Mouse (Mus musculus) MEL (cell line): ENCODE data around the gene Vpreb2. TPM values are rescaled to one million over a fixed set of nuclear protein-coding genes. Genes with fewer than 3 reads are reported as not detected.

Experiments
- DNase-seq: peaks from one replicate; pipeline ENCODE4 v3.0.0; 2011; ENCODE audit warnings: low read depth, low spot score
- H3K27ac ChIP-seq: 2 replicates; pipeline ENCODE4 v1.5.1; 2012; ENCODE audit warnings: low read depth, mild to moderate bottlenecking, control low read depth, low read length, moderate library complexity; ENCODE audit not compliant: control insufficient read depth
- H3K27me3 ChIP-seq, 2 experiments: fragments of 150-350 bp in 1 of 2; sonication (generic) in 1 of 2; 2 replicates each; pipeline ENCODE4 v1.6.1; 2012; ENCODE audit warnings: low read length in 2 of 2, mild to moderate bottlenecking in 2 of 2, improper control_type of control experiment in 1 of 2, moderate library complexity in 1 of 2; ENCODE audit not compliant: insufficient read depth in 2 of 2, control insufficient read depth in 1 of 2
- H3K36me3 ChIP-seq, 2 experiments: 2 replicates each; pipeline ENCODE4 v1.6.1; 2012 to 2014; ENCODE audit warnings: low read length in 2 of 2, improper control_type of control experiment in 1 of 2, inconsistent platforms in 1 of 2, mild to moderate bottlenecking in 1 of 2; ENCODE audit not compliant: insufficient read depth in 2 of 2, control insufficient read depth in 1 of 2
- H3K4me1 ChIP-seq, 2 experiments: fragments of 150-350 bp in 1 of 2; sonication (generic) in 1 of 2; 2 replicates each; pipeline ENCODE4 v1.6.1; 2012; ENCODE audit warnings: low read length in 2 of 2, improper control_type of control experiment in 1 of 2, mild to moderate bottlenecking in 1 of 2; ENCODE audit not compliant: insufficient read depth in 2 of 2, control insufficient read depth in 1 of 2
- H3K4me3 ChIP-seq, 2 experiments: fragments of 150-350 bp in 1 of 2; sonication (generic) in 1 of 2; 2 replicates each; pipeline ENCODE4 v1.5.1; 2012; ENCODE audit warnings: low read depth in 2 of 2, low read length in 2 of 2, mild to moderate bottlenecking in 2 of 2, moderate library complexity in 2 of 2, control low read depth in 1 of 2, improper control_type of control experiment in 1 of 2; ENCODE audit not compliant: control insufficient read depth in 1 of 2, insufficient read depth in 1 of 2
- H3K79me2 ChIP-seq: 2 replicates; pipeline ENCODE4 v1.6.1; 2012; ENCODE audit warnings: mild to moderate bottlenecking, low read length, moderate library complexity; ENCODE audit not compliant: control insufficient read depth, poor library complexity, insufficient read depth
- H3K9ac ChIP-seq: 2 replicates; pipeline ENCODE4 v1.6.1; 2012; ENCODE audit warnings: low read depth, mild to moderate bottlenecking, control low read depth, low read length, moderate library complexity; ENCODE audit not compliant: control insufficient read depth, poor library complexity, severe bottlenecking
- H3K9me3 ChIP-seq: fragments of 150-350 bp; sonication (generic); replicated peaks from 2 replicates; pipeline ENCODE4 v1.6.1; 2012; ENCODE audit warnings: mild to moderate bottlenecking, low read length, improper control_type of control experiment, moderate library complexity; ENCODE audit not compliant: insufficient read depth
- BHLHE40 ChIP-seq: IDR thresholded peaks from 2 replicates; pipeline ENCODE4 v1.6.1; 2012; ENCODE audit warnings: low read depth, mild to moderate bottlenecking, inconsistent platforms, low read length, improper control_type of control experiment, borderline replicate concordance
- CHD1 ChIP-seq: IDR thresholded peaks from 2 replicates; pipeline ENCODE4 v1.6.1; 2012; ENCODE audit warnings: low read depth, mild to moderate bottlenecking, inconsistent platforms, low read length, improper control_type of control experiment
- ELF1 ChIP-seq: IDR thresholded peaks from 2 replicates; pipeline ENCODE4 v1.6.1; 2014; ENCODE audit warnings: low read depth, mild to moderate bottlenecking, inconsistent platforms, low read length, improper control_type of control experiment, moderate library complexity
- EP300 ChIP-seq, 2 experiments: IDR thresholded peaks; 2 replicates each; pipeline ENCODE4 v1.6.1; 2011; ENCODE audit warnings: improper control_type of control experiment in 2 of 2, low read length in 2 of 2, low read depth in 1 of 2, mild to moderate bottlenecking in 1 of 2
- ETS1 ChIP-seq: IDR thresholded peaks from 2 replicates; pipeline ENCODE4 v1.6.1; 2012; ENCODE audit warnings: low read depth, mild to moderate bottlenecking, inconsistent platforms, low read length, improper control_type of control experiment, moderate library complexity
- GATA1 ChIP-seq: IDR thresholded peaks from 2 replicates; pipeline ENCODE4 v1.6.1; 2011; ENCODE audit warnings: low read depth, low read length, improper control_type of control experiment
- HCFC1 ChIP-seq: IDR thresholded peaks from 2 replicates; pipeline ENCODE4 v1.6.1; 2012; ENCODE audit warnings: low read depth, mild to moderate bottlenecking, inconsistent platforms, low read length, improper control_type of control experiment, moderate library complexity
- MAFK ChIP-seq: IDR thresholded peaks from 2 replicates; pipeline ENCODE4 v1.6.1; 2011; ENCODE audit warnings: low read depth, mild to moderate bottlenecking, low read length, improper control_type of control experiment, borderline replicate concordance
- POLR2AphosphoS5 ChIP-seq: IDR thresholded peaks from 2 replicates; pipeline ENCODE4 v1.6.1; 2012; ENCODE audit warnings: low read depth, borderline replicate concordance, mild to moderate bottlenecking, inconsistent platforms, low read length, moderate library complexity, mixed read lengths
- RCOR1 ChIP-seq: IDR thresholded peaks from 2 replicates; pipeline ENCODE4 v1.6.1; 2012; ENCODE audit warnings: low read depth, mild to moderate bottlenecking, inconsistent platforms, low read length, improper control_type of control experiment
- TAL1 ChIP-seq: IDR thresholded peaks from 2 replicates; pipeline ENCODE4 v1.6.1; 2012; ENCODE audit warnings: mild to moderate bottlenecking, inconsistent platforms, low read length, moderate library complexity, mixed read lengths
- TCF12 ChIP-seq: IDR thresholded peaks from 2 replicates; pipeline ENCODE4 v1.6.1; 2014; ENCODE audit warnings: low read depth, mild to moderate bottlenecking, inconsistent platforms, low read length, improper control_type of control experiment, moderate library complexity
- UBTF ChIP-seq: IDR thresholded peaks from 2 replicates; pipeline ENCODE4 v1.6.1; 2012; ENCODE audit warnings: low read depth, mild to moderate bottlenecking, inconsistent platforms, low read length, improper control_type of control experiment, moderate library complexity, borderline replicate concordance; ENCODE audit not compliant: insufficient read depth
- ZMIZ1 ChIP-seq: IDR thresholded peaks from 2 replicates; pipeline ENCODE4 v1.6.1; 2012; ENCODE audit warnings: low read depth, mild to moderate bottlenecking, inconsistent platforms, low read length, improper control_type of control experiment, moderate library complexity
- polyA plus RNA-seq, 2 experiments: library from polyadenylated mRNA; stranded (reverse) in 1 of 2; unstranded in 1 of 2; fragments of >175 nt in 1 of 2; fragments of >200 nt in 1 of 2; gene quantifications; 2 replicates each; pipeline versions ENCODE4 v1.2.1 to v1.2.4; 2012; ENCODE audit warnings: low replicate concordance in 2 of 2, low read depth in 1 of 2; ENCODE audit not compliant: insufficient read length in 2 of 2, insufficient read depth in 1 of 2, missing spikeins in 1 of 2
- total RNA-seq: library from RNA; depleted of rRNA; stranded (reverse); fragments of 300-350 nt; gene quantifications from 2 replicates; pipeline ENCODE4 v1.2.3, GENCODE M21; 2012

Vpreb2 gene
- total and polyA plus RNA-seq, 3 experiments = not detected

GRCm38 (mm10) chr16:17949421-17949877, 30.8 kb upstream of the Vpreb2 start:
- H3K9ac ChIP-seq = no peak overlapping the region
- peaks cover 3 to 4% of the 10 kb centered on the region in 2 experiments for H3K36me3 ChIP-seq
- peaks cover 5 to 11% of the 10 kb centered on the region in 2 experiments; a peak in 3 of 4 replicates for H3K4me1 ChIP-seq
- no peaks in the 10 kb centered on the region for H3K9me3 ChIP-seq
- DNase-seq = no peak
- H3K4me3 ChIP-seq = no peak overlapping the region
- no peaks in the 10 kb centered on the region for H3K79me2 ChIP-seq
- no peaks in the 10 kb centered on the region for H3K27me3 ChIP-seq
- TF ChIP-seq BHLHE40 (no peak), GATA1 (peak; percentile 54)
- no peak overlapping the region for H3K27ac ChIP-seq

- DNase-seq = no peak
- H3K9ac ChIP-seq = no peak overlapping the region
- no peak overlapping the region for H3K27ac ChIP-seq
- H3K9me3 ChIP-seq = no peaks in the 10 kb centered on the region
- peaks cover 5 to 11% of the 10 kb centered on the region in 2 experiments; a peak in 3 of 4 replicates for H3K4me1 ChIP-seq
- H3K36me3 ChIP-seq = peaks cover 3 to 4% of the 10 kb centered on the region in 2 experiments
- TF ChIP-seq ELF1 (no peak), POLR2AphosphoS5 (no peak), ETS1 (no peak), EP300 (IDR thresholded peaks at IDR 0.05; ENCODE audit: low read depth in 1 of 2, low read length in 2 of 2) (no peak), UBTF (no peak), RCOR1 (no peak), CHD1 (no peak), HCFC1 (no peak), MAFK (no peak), BHLHE40 (no peak)
- TF ChIP-seq, all 39 proteins: peak for 0
- no peaks in the 10 kb centered on the region for H3K79me2 ChIP-seq
- H3K27me3 ChIP-seq = no peaks in the 10 kb centered on the region
- H3K4me3 ChIP-seq = no peak overlapping the region
Observed at GRCm38 (mm10) chr16:17950068-17950467, 30.2 kb upstream of the Vpreb2 start.

GRCm38 (mm10) chr16:17951618-17952017, 28.6 kb upstream of the Vpreb2 start:
- 0 out of 2 replicates have a peak, but pooled peaks have one; percentile 25 for TF ChIP-seq ETS1
- no peak for TF ChIP-seq ZMIZ1
- TF ChIP-seq TCF12 = peak; percentile 62
- peak in 1 of 2 experiments; percentile 34; a peak in 2 of 4 replicates for TF ChIP-seq EP300 (IDR thresholded peaks at IDR 0.05; ENCODE audit: low read depth in 1 of 2, low read length in 2 of 2)
- no peak for TF ChIP-seq ELF1
- peak; percentile 35; the same call in 1 of the 2 replicates for TF ChIP-seq TAL1
- Histone ChIP-seq H3K27me3 (no peaks in the 10 kb centered on the region), H3K9ac (no peak overlapping the region), H3K36me3 (peaks cover 3 to 4% of the 10 kb centered on the region in 2 experiments), H3K9me3 (no peaks in the 10 kb centered on the region), H3K4me1 (peaks cover 9 to 11% of the 10 kb centered on the region in 2 experiments; a peak in 3 of 4 replicates), H3K79me2 (no peaks in the 10 kb centered on the region), H3K4me3 (no peak overlapping the region), H3K27ac (no peak overlapping the region)
- DNase-seq = peak; percentile 57
